Mouse (Mus musculus): ENCODE data around the gene Tead1. TPM values are rescaled to one million over a fixed set of nuclear protein-coding genes. Genes with fewer than 3 reads are reported as not detected.

Gene Tead1
- polyA plus RNA-seq, 1 experiment from 2014 or later: 7.4 TPM

DNA sequence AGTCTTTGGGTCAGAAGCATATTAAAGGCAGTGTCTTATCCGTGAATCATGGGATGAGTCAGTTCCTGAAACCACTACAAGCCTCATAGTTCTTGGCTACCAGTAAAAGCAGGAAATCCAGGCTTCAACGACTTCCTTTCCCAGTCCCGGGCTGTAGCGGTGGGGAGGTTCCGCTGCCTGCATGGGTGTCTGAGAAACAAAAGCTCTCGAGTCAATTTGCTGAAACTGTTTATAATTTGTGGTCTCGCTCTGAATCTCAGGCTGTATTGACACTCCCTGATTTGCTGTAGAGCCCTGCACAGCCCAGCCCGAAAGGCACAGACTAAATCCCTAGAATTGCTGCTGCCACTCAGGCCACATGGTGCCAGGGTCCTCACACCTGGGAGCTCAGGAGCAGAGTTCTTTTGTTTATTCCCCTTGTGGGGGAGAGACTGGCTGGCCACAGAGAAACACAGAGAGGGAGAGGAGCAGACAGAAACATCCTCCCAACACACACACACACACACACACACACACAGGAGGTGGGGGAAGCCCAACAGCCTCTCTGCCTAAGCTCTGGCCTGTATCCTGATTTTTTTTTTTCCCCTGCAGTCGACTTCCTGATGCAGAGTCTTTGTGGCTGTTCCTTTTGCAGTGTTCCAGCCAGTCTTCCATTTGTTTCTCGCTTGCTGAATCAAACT, 18.2 kb downstream of the Tead1 start:
- DNase-seq (ENCODE audit: low spot score) (no peak), ATAC-seq (replicated peaks; ENCODE audit: low FRiP score) (no peak)
- Histone ChIP-seq H3K27me3 (replicated peaks; ENCODE audit: control insufficient read depth, insufficient read depth, low read length) (peaks cover 7% of the 10 kb centered on the region), H3K4me2 (peak overlapping the region; percentile 17; the same call in 1 of the 2 replicates), H3K27ac (ENCODE audit: low read depth, low read length) (peak overlapping the region; percentile 79), H3K4me3 (ENCODE audit: low read depth, low read length) (no peak overlapping the region), H3K9me3 (ENCODE audit: control insufficient read depth, low read length) (no peaks in the 10 kb centered on the region), H3K9ac (ENCODE audit: low read depth, low read length) (no peak overlapping the region), H3K4me1 (replicated peaks; ENCODE audit: control insufficient read depth, insufficient read depth, low read length) (peaks cover 20% of the 10 kb centered on the region), H3K36me3 (ENCODE audit: control insufficient read depth, insufficient read depth, low read length) (no peaks in the 10 kb centered on the region)
- WGBS: 6% methylated on average over 10 of the region's 10 CpGs

DNA sequence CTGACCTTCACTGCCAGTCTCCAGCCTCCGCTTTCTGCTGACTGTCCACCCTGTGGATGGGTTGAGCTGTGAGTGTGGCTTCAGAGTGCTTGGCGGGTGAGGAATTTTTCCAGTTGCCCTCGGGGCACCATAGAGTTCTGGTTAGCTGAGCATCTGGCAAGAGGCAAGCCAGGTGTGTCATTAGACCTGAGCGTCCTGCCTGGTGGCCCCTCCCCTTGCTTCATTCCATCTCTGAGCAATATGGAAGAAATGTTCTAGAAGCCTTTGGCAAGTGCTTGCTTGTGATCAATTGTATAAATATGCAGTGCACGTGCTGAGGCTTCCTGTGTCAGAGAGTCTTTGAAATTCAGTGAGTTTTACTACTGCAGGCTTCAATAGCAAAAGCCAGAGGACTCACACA, 21.0 kb downstream of the Tead1 start:
- Histone ChIP-seq H3K4me1 (replicated peaks; ENCODE audit: control insufficient read depth, insufficient read depth, low read length) (peaks cover 18% of the 10 kb centered on the region), H3K4me2 (no peak overlapping the region), H3K36me3 (ENCODE audit: control insufficient read depth, insufficient read depth, low read length) (no peaks in the 10 kb centered on the region), H3K9me3 (ENCODE audit: control insufficient read depth, low read length) (no peaks in the 10 kb centered on the region), H3K27ac (ENCODE audit: low read depth, low read length) (no peak overlapping the region), H3K9ac (ENCODE audit: low read depth, low read length) (no peak overlapping the region), H3K27me3 (replicated peaks; ENCODE audit: control insufficient read depth, insufficient read depth, low read length) (peaks cover 7% of the 10 kb centered on the region), H3K4me3 (ENCODE audit: low read depth, low read length) (no peak overlapping the region)
- DNase-seq (ENCODE audit: low spot score) (no peak), ATAC-seq (replicated peaks; ENCODE audit: low FRiP score) (no peak)
- 61% methylated on average over 5 of the region's 5 CpGs for WGBS

DNA sequence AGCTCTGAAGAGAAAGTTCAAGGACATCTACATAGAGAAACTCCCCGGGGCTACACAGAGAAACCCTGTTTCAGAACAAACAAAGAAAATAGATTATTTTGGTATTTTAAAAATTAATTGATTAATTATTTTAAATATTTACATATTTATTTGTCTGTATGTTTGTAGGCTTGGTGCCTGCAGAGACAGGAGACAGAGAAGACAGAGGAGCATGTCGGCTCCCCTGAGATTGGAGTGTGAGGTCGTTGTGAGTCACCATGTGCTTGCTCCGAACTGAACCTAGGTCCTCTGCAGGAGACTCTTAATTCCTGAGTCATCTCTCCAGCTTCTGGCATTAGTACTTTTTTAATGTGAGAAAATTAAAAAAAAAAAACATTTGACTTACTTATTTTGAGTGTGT, 24.2 kb downstream of the Tead1 start:
- no peak for ATAC-seq (replicated peaks; ENCODE audit: low FRiP score)
- H3K4me1 ChIP-seq (replicated peaks; ENCODE audit: control insufficient read depth, insufficient read depth, low read length): peaks cover 8% of the 10 kb centered on the region; the same call in 1 of the 2 replicates

DNA sequence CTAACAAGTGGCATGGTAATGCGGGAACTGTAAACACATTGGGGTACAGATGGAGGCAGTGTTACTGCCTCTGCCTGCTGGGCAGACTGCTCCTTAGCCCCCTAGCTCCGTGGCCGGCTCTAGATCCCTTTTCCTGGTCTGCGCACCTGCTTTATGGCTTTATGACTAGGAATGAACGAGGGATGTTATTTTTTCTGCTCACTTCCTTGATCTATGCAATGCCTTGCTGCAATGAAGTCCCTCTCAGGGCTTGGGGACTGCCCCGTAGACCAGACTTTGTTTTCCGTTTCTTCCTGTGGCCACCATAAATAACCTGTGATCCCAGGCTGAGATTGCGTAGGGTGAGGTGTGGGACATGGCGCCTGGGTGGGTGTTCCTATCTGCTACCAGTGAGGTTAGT, 26.8 kb downstream of the Tead1 start:
- H3K36me3 ChIP-seq (ENCODE audit: control insufficient read depth, insufficient read depth, low read length): no peaks in the 10 kb centered on the region
- ATAC-seq (replicated peaks; ENCODE audit: low FRiP score): no peak
- H3K4me1 ChIP-seq (replicated peaks; ENCODE audit: control insufficient read depth, insufficient read depth, low read length): no peaks in the 10 kb centered on the region; the same call in 1 of the 2 replicates
- no peak overlapping the region for H3K4me3 ChIP-seq (ENCODE audit: low read depth, low read length)
- WGBS: 59% methylated on average over 9 of the region's 9 CpGs
- H3K9ac ChIP-seq (ENCODE audit: low read depth, low read length): no peak overlapping the region
- no peak overlapping the region for H3K27ac ChIP-seq (ENCODE audit: low read depth, low read length)
- no peaks in the 10 kb centered on the region for H3K27me3 ChIP-seq (replicated peaks; ENCODE audit: control insufficient read depth, insufficient read depth, low read length)
- no peaks in the 10 kb centered on the region for H3K9me3 ChIP-seq (ENCODE audit: control insufficient read depth, low read length)
- DNase-seq (ENCODE audit: low spot score): no peak
- no peak overlapping the region for H3K4me2 ChIP-seq

More for the DNA sequence above, 24.2 kb downstream of the Tead1 start:
- DNase-seq (ENCODE audit: low spot score): no peak
- peaks cover 1% of the 10 kb centered on the region; the same call in 1 of the 2 replicates for H3K27me3 ChIP-seq (replicated peaks; ENCODE audit: control insufficient read depth, insufficient read depth, low read length)
- H3K9me3 ChIP-seq (ENCODE audit: control insufficient read depth, low read length): no peaks in the 10 kb centered on the region
- no peak overlapping the region for H3K9ac ChIP-seq (ENCODE audit: low read depth, low read length)
- no peak overlapping the region for H3K4me3 ChIP-seq (ENCODE audit: low read depth, low read length)
- no peak overlapping the region for H3K4me2 ChIP-seq
- no peak overlapping the region for H3K27ac ChIP-seq (ENCODE audit: low read depth, low read length)
- H3K36me3 ChIP-seq (ENCODE audit: control insufficient read depth, insufficient read depth, low read length): no peaks in the 10 kb centered on the region
- WGBS: 70% methylated on average over 4 of the region's 4 CpGs

DNA sequence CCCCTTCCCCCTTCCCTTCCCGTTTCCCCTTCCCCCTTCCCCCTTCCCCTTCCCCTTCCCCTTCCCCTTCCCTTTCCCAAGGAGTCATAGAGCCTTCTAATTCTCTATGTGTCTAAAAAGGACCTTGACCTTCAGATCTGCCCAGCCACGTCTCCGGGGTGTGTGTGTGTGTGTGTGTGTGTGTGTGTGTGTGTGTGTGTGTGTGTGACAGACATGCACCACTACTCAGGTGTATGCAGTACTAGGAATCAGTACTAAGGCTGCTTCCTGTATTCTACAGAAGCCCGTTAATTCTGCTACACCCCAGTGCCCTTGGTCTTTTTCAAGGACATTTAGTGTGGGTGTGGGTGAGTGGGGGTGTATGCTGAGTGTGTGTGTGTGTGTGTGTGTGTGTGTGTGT, 27.6 kb downstream of the Tead1 start:
- no peaks in the 10 kb centered on the region for H3K9me3 ChIP-seq (ENCODE audit: control insufficient read depth, low read length)
- H3K27ac ChIP-seq (ENCODE audit: low read depth, low read length): no peak overlapping the region

DNA sequence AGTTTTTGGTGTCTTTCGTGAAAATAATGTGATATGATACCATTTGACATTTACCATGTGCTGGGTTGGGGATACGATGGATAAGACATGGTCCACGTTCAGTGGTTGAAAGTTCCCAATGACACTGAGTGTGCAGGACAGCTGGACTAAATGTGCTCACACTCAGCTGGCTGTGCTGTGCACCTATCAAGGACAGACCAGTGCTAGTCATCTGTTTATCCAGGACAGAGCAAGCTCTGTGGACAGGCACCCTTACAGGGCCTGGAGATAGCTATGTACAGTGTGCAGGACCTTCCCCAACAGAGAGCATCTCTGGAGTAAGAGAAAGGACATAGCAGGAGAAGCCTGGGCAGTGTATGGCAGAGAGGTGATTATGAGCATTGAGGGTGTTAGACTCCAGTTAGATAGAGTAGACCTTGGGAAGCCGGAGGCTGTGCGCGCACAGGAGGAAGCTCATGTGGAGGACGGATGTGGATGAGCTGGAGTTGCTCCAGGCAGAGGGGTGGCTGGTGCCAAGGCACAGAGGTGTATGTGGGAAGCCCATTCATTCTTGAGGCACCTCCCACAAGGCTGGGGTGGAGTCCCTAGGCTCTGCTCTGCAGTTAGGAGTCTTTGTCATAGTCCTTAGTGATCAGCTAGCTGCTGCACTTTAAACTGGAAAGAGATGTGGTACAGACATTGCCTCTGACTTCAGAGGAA, 31.4 kb downstream of the Tead1 start:
- Histone ChIP-seq H3K4me2 (no peak overlapping the region), H3K27ac (ENCODE audit: low read depth, low read length) (no peak overlapping the region), H3K27me3 (replicated peaks; ENCODE audit: control insufficient read depth, insufficient read depth, low read length) (no peaks in the 10 kb centered on the region), H3K9ac (ENCODE audit: low read depth, low read length) (no peak overlapping the region), H3K36me3 (ENCODE audit: control insufficient read depth, insufficient read depth, low read length) (no peaks in the 10 kb centered on the region), H3K9me3 (ENCODE audit: control insufficient read depth, low read length) (no peaks in the 10 kb centered on the region), H3K4me3 (ENCODE audit: low read depth, low read length) (no peak overlapping the region), H3K4me1 (replicated peaks; ENCODE audit: control insufficient read depth, insufficient read depth, low read length) (no peaks in the 10 kb centered on the region; the same call in 1 of the 2 replicates)
- WGBS: 83% methylated on average over 7 of the region's 7 CpGs
- no peak; the same call in 1 of the 2 replicates for ATAC-seq (replicated peaks; ENCODE audit: low FRiP score)
- no peak for DNase-seq (ENCODE audit: low spot score)

More for the DNA sequence above, 27.6 kb downstream of the Tead1 start:
- ATAC-seq (replicated peaks; ENCODE audit: low FRiP score): no peak
- H3K4me2 ChIP-seq: no peak overlapping the region
- WGBS: 73% methylated on average over 3 of the region's 4 CpGs
- H3K36me3 ChIP-seq (ENCODE audit: control insufficient read depth, insufficient read depth, low read length): no peaks in the 10 kb centered on the region
- no peak for DNase-seq (ENCODE audit: low spot score)
- H3K4me3 ChIP-seq (ENCODE audit: low read depth, low read length): no peak overlapping the region
- no peak overlapping the region for H3K9ac ChIP-seq (ENCODE audit: low read depth, low read length)
- no peaks in the 10 kb centered on the region; the same call in 1 of the 2 replicates for H3K4me1 ChIP-seq (replicated peaks; ENCODE audit: control insufficient read depth, insufficient read depth, low read length)
- H3K27me3 ChIP-seq (replicated peaks; ENCODE audit: control insufficient read depth, insufficient read depth, low read length): no peaks in the 10 kb centered on the region

DNA sequence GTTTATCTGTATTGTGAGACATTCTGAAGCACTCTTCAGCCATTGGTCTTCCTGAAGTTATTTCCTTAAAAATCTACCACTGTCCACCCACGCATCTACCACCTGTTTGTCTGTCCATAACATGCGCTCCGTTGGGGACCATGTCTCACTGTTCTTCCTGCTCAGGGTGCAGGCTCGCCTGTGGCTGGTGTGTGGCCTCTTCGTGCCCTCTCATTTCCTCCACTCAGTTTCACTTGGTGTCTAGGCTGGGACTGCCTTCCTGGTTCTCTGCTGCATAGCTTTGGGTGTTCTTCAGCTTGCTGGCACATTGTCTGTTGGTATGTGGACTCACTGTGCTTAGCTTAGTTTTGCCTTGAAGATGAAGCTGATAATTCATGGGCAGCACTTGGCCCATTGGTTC, 32.9 kb downstream of the Tead1 start:
- DNase-seq (ENCODE audit: low spot score): no peak
- no peaks in the 10 kb centered on the region for H3K27me3 ChIP-seq (replicated peaks; ENCODE audit: control insufficient read depth, insufficient read depth, low read length)
- no peaks in the 10 kb centered on the region for H3K9me3 ChIP-seq (ENCODE audit: control insufficient read depth, low read length)
- H3K4me3 ChIP-seq (ENCODE audit: low read depth, low read length): no peak overlapping the region
- peaks cover 3% of the 10 kb centered on the region; the same call in 1 of the 2 replicates for H3K4me1 ChIP-seq (replicated peaks; ENCODE audit: control insufficient read depth, insufficient read depth, low read length)
- no peak overlapping the region for H3K9ac ChIP-seq (ENCODE audit: low read depth, low read length)
- no peak overlapping the region for H3K27ac ChIP-seq (ENCODE audit: low read depth, low read length)
- 50% methylated on average over 5 of the region's 5 CpGs for WGBS
- no peak overlapping the region for H3K4me2 ChIP-seq
- no peak for ATAC-seq (replicated peaks; ENCODE audit: low FRiP score)
- H3K36me3 ChIP-seq (ENCODE audit: control insufficient read depth, insufficient read depth, low read length): no peaks in the 10 kb centered on the region

DNA sequence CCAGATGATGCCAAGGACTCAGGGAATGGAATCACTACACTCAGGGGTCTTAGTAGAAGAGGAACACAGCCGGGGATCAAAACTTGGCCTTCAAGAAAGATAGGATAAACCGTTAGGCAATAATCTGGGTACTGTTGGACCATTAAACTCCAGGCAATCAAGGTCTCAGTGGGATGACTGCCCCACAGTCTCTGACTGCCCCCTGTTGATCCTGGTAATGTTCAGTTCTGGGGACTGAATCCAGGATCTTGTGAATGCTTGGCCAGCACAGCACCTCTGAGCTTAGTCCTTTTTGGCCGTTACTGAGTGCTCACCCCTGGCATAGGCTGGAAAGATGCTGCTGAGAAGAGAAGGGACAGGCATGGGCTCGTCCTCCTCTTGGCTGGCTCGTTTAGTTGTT, 34.4 kb downstream of the Tead1 start:
- DNase-seq (ENCODE audit: low spot score): no peak
- Histone ChIP-seq H3K4me1 (replicated peaks; ENCODE audit: control insufficient read depth, insufficient read depth, low read length) (peaks cover 6% of the 10 kb centered on the region; the same call in 1 of the 2 replicates), H3K27me3 (replicated peaks; ENCODE audit: control insufficient read depth, insufficient read depth, low read length) (no peaks in the 10 kb centered on the region), H3K27ac (ENCODE audit: low read depth, low read length) (no peak overlapping the region), H3K9me3 (ENCODE audit: control insufficient read depth, low read length) (no peaks in the 10 kb centered on the region), H3K4me3 (ENCODE audit: low read depth, low read length) (no peak overlapping the region), H3K36me3 (ENCODE audit: control insufficient read depth, insufficient read depth, low read length) (no peaks in the 10 kb centered on the region), H3K4me2 (no peak overlapping the region), H3K9ac (ENCODE audit: low read depth, low read length) (no peak overlapping the region)
- 61% methylated on average over 5 of the region's 5 CpGs for WGBS
- no peak for ATAC-seq (replicated peaks; ENCODE audit: low FRiP score)

DNA sequence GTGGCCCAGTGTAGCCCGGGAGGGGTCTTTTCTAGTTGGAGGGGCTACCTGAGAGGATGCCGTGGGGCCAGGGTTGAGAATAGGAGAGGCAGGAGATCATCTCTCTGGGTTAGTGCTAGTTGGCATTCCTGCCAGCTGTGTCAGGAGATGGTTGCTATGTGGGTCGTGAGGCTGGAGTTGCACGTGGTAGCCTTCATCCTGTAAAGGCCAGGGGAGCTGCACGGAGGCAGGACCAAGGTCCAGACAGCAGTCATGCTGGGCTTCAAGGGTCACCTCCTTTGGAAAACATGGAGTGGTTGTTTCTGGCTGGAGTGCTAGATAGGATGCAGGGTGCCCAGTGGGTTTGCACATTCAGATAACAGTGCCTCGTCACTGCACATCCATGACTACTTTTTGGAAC, 35.7 kb downstream of the Tead1 start:
- H3K27ac ChIP-seq (ENCODE audit: low read depth, low read length): no peak overlapping the region

More for the DNA sequence above, 35.7 kb downstream of the Tead1 start:
- Histone ChIP-seq H3K36me3 (ENCODE audit: control insufficient read depth, insufficient read depth, low read length) (no peaks in the 10 kb centered on the region), H3K27me3 (replicated peaks; ENCODE audit: control insufficient read depth, insufficient read depth, low read length) (no peaks in the 10 kb centered on the region), H3K4me2 (no peak overlapping the region), H3K4me3 (ENCODE audit: low read depth, low read length) (no peak overlapping the region), H3K9ac (ENCODE audit: low read depth, low read length) (no peak overlapping the region), H3K4me1 (replicated peaks; ENCODE audit: control insufficient read depth, insufficient read depth, low read length) (peaks cover 6% of the 10 kb centered on the region), H3K9me3 (ENCODE audit: control insufficient read depth, low read length) (no peaks in the 10 kb centered on the region)
- WGBS: 73% methylated on average over 6 of the region's 6 CpGs
- DNase-seq (ENCODE audit: low spot score) (no peak), ATAC-seq (replicated peaks; ENCODE audit: low FRiP score) (no peak)

Measured in liver, embryonic 11.5 days (tissue).